8 mouse cellular contexts compared by ENCODE assay signal in genomic region chr17:42315669-42316611, GRCm38 (mm10). TPM values are rescaled to one million over a fixed set of nuclear protein-coding genes. Genes with fewer than 3 reads are reported as not detected.
DNase-seq lines count a peak whose midpoint lies in the region; ATAC-seq and TF ChIP-seq lines count a peak whose summit lies in the region.

Gene Ptchd4 (plus strand): TSS chr17:42315947.

- H3K36me3 ChIP-seq in ES-E14 (ENCODE audit: control insufficient read depth, insufficient read depth, low read length, poor library complexity, severe bottlenecking), result no peaks in the 10 kb centered on the region
- H3K36me3 ChIP-seq in embryonic facial prominence, embryonic 13.5 days, result no peaks in the 10 kb centered on the region
- no peaks in the 10 kb centered on the region for H3K36me3 ChIP-seq in midbrain, embryonic 12.5 days
- no peaks in the 10 kb centered on the region for H3K36me3 ChIP-seq in stomach, embryonic 15.5 days

- H3K27ac ChIP-seq in ES-E14 (ENCODE audit: insufficient read depth, low read depth, low read length, poor library complexity, severe bottlenecking), result no peak within 1 kb of the TSS
- no peak within 1 kb of the TSS for H3K27ac ChIP-seq in embryonic facial prominence, embryonic 13.5 days
- H3K27ac ChIP-seq in midbrain, embryonic 12.5 days (replicated peaks), result peak within 1 kb of the TSS; percentile 49; the same call in 1 of the 2 replicates
- H3K27ac ChIP-seq in stomach, embryonic 15.5 days, result no peak within 1 kb of the TSS

- peak; percentile 15 for DNase-seq in ES-E14 (ENCODE audit: low read depth, low spot score)
- DNase-seq in adrenal gland, postnatal 10 days, result peak; percentile 38
- DNase-seq in heart, postnatal 10 days, result peak; percentile 17 to 24
- peak; percentile 52 to 69 for DNase-seq in left cerebral cortex, adult 18-20 months (ENCODE audit: low spot score in 2 of 2)

- in situ Hi-C loops in ES-E14 (cut with MboI; ENCODE audit: low sequenced_read_pairs in 2 of 2, unreplicated experiment in 2 of 2), result no loop called here

- H3K9me3 ChIP-seq in ES-E14 (ENCODE audit: control insufficient read depth, insufficient read depth, low read depth, low read length), result no peaks in the 10 kb centered on the region
- no peaks in the 10 kb centered on the region for H3K9me3 ChIP-seq in embryonic facial prominence, embryonic 13.5 days
- H3K9me3 ChIP-seq in midbrain, embryonic 12.5 days, result no peaks in the 10 kb centered on the region
- H3K9me3 ChIP-seq in stomach, embryonic 15.5 days, result no peaks in the 10 kb centered on the region

- peak; percentile 67 for ATAC-seq in embryonic facial prominence, embryonic 13.5 days (ENCODE audit: insufficient number of reproducible peaks, insufficient read depth, low FRiP score, low TSS enrichment, low read depth)
- peak; percentile 85 for ATAC-seq in midbrain, embryonic 12.5 days (ENCODE audit: low FRiP score, low read depth)
- ATAC-seq in stomach, embryonic 15.5 days (ENCODE audit: insufficient read depth, low FRiP score, low read depth), result peak; percentile 47
- ATAC-seq in activated CD4-positive, CD25-positive, alpha-beta regulatory T cell, adult 4 months, result no peak

- peak within 1 kb of the TSS; percentile 68 to 69 for H3K4me3 ChIP-seq in ES-E14 (ENCODE audit: insufficient read depth in 1 of 2, low read depth in 1 of 2, low read length in 2 of 2, poor library complexity in 1 of 2, severe bottlenecking in 1 of 2)
- H3K4me3 ChIP-seq in embryonic facial prominence, embryonic 13.5 days, result peak within 1 kb of the TSS; percentile 59
- peak within 1 kb of the TSS; percentile 66 for H3K4me3 ChIP-seq in midbrain, embryonic 12.5 days
- H3K4me3 ChIP-seq in stomach, embryonic 15.5 days (replicated peaks), result peak within 1 kb of the TSS; percentile 47

- no peaks in the 10 kb centered on the region for H3K4me1 ChIP-seq in ES-E14 (ENCODE audit: control insufficient read depth in 2 of 2, insufficient read depth in 2 of 2, low read length in 2 of 2, poor library complexity in 1 of 2)
- peaks cover 12% of the 10 kb centered on the region for H3K4me1 ChIP-seq in embryonic facial prominence, embryonic 13.5 days
- peaks cover 16% of the 10 kb centered on the region for H3K4me1 ChIP-seq in midbrain, embryonic 12.5 days
- peaks cover 4% of the 10 kb centered on the region; the same call in 1 of the 2 replicates for H3K4me1 ChIP-seq in stomach, embryonic 15.5 days

- peak within 1 kb of the TSS; percentile 92 for H3K4me2 ChIP-seq in embryonic facial prominence, embryonic 13.5 days
- peak within 1 kb of the TSS; percentile 88 for H3K4me2 ChIP-seq in midbrain, embryonic 12.5 days (replicated peaks)
- peak within 1 kb of the TSS; percentile 95 for H3K4me2 ChIP-seq in stomach, embryonic 15.5 days

- under 1% methylated on average over 52 of the region's 56 CpGs for WGBS in embryonic facial prominence, embryonic 13.5 days
- WGBS in midbrain, embryonic 12.5 days, result under 1% methylated on average over 51 of the region's 56 CpGs
- under 1% methylated on average over 55 of the region's 56 CpGs for WGBS in stomach, embryonic 15.5 days

- peak within 1 kb of the TSS; percentile 58; the same call in 1 of the 2 replicates for H3K9ac ChIP-seq in ES-E14 (ENCODE audit: insufficient read depth, low read depth, low read length, poor library complexity, severe bottlenecking)
- H3K9ac ChIP-seq in embryonic facial prominence, embryonic 13.5 days, result peak within 1 kb of the TSS; percentile 64
- peak within 1 kb of the TSS; percentile 62 for H3K9ac ChIP-seq in midbrain, embryonic 12.5 days (replicated peaks)
- no peak within 1 kb of the TSS; the same call in 1 of the 2 replicates for H3K9ac ChIP-seq in stomach, embryonic 15.5 days

- intact Hi-C loops in heart, postnatal 10 days (cut with DNase I), result no loop called here

- peaks cover 24% of the 10 kb centered on the region for H3K27me3 ChIP-seq in embryonic facial prominence, embryonic 13.5 days
- H3K27me3 ChIP-seq in midbrain, embryonic 12.5 days, result 0 out of 2 replicates have a peak, but pooled peaks cover 8% of the 10 kb centered on the region
- 0 out of 2 replicates have a peak, but pooled peaks cover 14% of the 10 kb centered on the region for H3K27me3 ChIP-seq in stomach, embryonic 15.5 days (replicated peaks)

TF ChIP-seq in ES-E14, 5 proteins besides CTCF, POLR2A, EP300 and RAD21:
- TF ChIP-seq MAFK (IDR thresholded peaks at IDR 0.05; ENCODE audit: insufficient read depth, low read depth, low read length) (0 out of 2 replicates have a peak, but pooled peaks have one; percentile 18), ZC3H11A (IDR thresholded peaks at IDR 0.05; ENCODE audit: borderline replicate concordance, low read depth, low read length) (0 out of 2 replicates have a peak, but pooled peaks have one; percentile 2), ZNF384 (IDR thresholded peaks at IDR 0.05; ENCODE audit: low read depth, low read length) (no peak)
TF ChIP-seq in ES-E14: peak in this region for 2.

RNA-seq across cellular contexts. Expression of gene Ptchd4, which starts in this region (rescaled TPM):
- 0.09 and 0.21 TPM in 2 replicates for total RNA-seq in ES-E14 (2012; rRNA removed)
- total RNA-seq in adrenal gland, postnatal 10 days (2021), result under 1 TPM; 0.69 to 0.76 TPM
- polyA plus RNA-seq in embryonic facial prominence, embryonic 13.5 days (2015; fragmentation: Nextera tagmentation; extraction: Ambion mirVana), result 1.7 and 1.9 TPM in 2 replicates
- total RNA-seq in heart, postnatal 10 days (2021), result not detected
- 10 to 100 TPM in 1 of 2 experiments, 1 to 10 TPM in 1; 8.4 to 10.3 TPM for total RNA-seq in left cerebral cortex, adult 18-20 months (2021)
- polyA plus RNA-seq in midbrain, embryonic 12.5 days (2016; fragmentation: Nextera tagmentation; extraction: Ambion mirVana), result 3.7 and 4.7 TPM in 2 replicates
- polyA plus RNA-seq in stomach, embryonic 15.5 days (2015; fragmentation: Nextera tagmentation; extraction: Ambion mirVana), result 0.37 and 0.41 TPM in 2 replicates
- under 1 TPM in 1 of 2 experiments, not detected in 1; 0.26 TPM for polyA plus RNA-seq in activated CD4-positive, CD25-positive, alpha-beta regulatory T cell, adult 4 months (2017; shearing (Covaris generic))

Comparison
In these comparisons a context has a peak if more than half of its experiments do, and no peak if none do; other contexts are left out.
1. Peak in DNase-seq, H3K4me3 ChIP-seq and H3K9ac ChIP-seq in ES-E14; RNA of the gene not detected or under 1 TPM.
2. Peak in DNase-seq in adrenal gland, postnatal 10 days; RNA of the gene not detected or under 1 TPM.
3. Peak in DNase-seq in heart, postnatal 10 days; RNA of the gene not detected or under 1 TPM.
4. Peak in ATAC-seq, H3K4me3 ChIP-seq and H3K4me2 ChIP-seq in stomach, embryonic 15.5 days; RNA of the gene not detected or under 1 TPM.